Mouse (Mus musculus) brain, embryonic 14.5 days (tissue): ENCODE data around the gene Sstr2.

Source experiments
- CTCF ChIP-seq: fragments of 200-500 bp; IDR thresholded peaks from 2 replicates; pipeline ENCODE4 v1.5.1; 2012; ENCODE audit warnings: inconsistent platforms, mild to moderate bottlenecking, moderate library complexity, borderline replicate concordance; ENCODE audit not compliant: insufficient read depth, insufficient read length; ENCODE audit errors: extremely low read depth
- POLR2A ChIP-seq: fragments of 200-500 bp; IDR thresholded peaks from 2 replicates; pipeline ENCODE4 v1.6.1; 2012; ENCODE audit warnings: mild to moderate bottlenecking, inconsistent platforms, borderline replicate concordance; ENCODE audit not compliant: poor library complexity, insufficient read depth, insufficient read length, severe bottlenecking; ENCODE audit errors: extremely low read depth

- no peak for TF ChIP-seq CTCF
- TF ChIP-seq POLR2A, result no peak
Measured at GRCm38 (mm10) chr11:113654105-113654504, 35.0 kb downstream of the Sstr2 start.
